Mouse (Mus musculus): ENCODE measurements around the gene Oser1.

DNA sequence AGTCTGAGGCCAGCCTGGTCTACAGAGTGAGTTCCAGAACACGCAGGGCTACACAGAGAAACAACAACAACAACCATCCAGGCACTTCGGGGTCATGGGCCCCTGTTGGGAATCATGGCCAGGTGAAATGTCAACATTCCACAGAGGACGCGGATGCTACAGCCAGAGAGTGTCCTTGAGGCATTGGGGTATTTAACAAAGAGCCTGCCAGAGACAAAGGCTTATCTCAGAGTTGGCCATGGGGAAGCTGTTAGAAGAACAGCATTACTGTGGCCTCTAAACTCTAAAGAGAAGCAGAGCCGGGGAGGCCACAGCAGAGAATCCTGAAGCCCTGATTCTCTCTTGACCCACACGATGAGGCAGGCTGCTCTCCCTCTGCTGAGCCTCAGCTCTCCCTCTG is 44.4 kb upstream of the Oser1 start:
- no peak for TF ChIP-seq CTCF (IDR thresholded peaks at IDR 0.05; ENCODE audit: borderline replicate concordance, insufficient read depth, low read length)
- TF ChIP-seq POLR2A (IDR thresholded peaks at IDR 0.05; ENCODE audit: low read depth, low read length), result no peak
